Mouse (Mus musculus): ENCODE measurements around the gene Snx6. TPM values are rescaled to one million over a fixed set of nuclear protein-coding genes. Genes with fewer than 3 reads are reported as not detected.

Snx6 gene
- polyA plus RNA-seq, 1 experiment = 26.2 TPM

DNA sequence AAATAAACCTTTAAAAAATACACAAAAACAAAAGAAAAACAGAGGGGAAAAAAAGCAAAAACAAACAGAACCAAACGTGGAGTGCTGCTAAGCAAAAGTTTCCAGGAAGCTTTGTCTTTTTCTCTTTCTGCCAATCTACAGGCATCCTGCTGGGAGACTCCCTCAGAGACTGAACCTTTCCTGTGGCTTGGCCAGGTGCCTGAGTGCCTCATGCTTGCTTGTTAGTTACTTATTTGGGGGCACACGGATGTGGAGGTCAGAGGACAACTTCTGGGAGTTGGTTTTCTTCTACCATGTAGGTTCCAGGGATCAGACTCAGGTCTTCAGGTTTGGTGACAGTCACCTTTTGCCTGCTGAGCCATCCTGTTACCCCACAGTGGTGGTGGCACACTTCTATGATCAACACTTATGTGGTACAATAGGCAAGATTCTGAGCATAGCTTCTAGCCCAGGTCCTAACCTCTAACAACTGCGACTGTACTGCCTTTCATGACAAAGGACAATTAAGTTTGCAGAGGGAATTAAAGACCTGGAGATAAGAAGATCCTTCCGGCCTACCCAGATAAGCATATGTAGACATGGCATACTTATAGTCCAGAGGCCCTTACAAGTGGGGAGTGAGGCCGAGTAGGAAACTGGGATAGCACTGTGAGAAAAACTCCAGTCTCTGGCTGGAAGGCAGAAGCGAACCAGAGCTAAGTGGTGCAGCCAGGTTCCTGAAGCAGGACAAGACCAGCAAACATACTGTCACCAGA is 23.9 kb upstream of the Snx6 start:
- Histone ChIP-seq H3K79me2 (ENCODE audit: control insufficient read depth, insufficient read depth) (no peaks in the 10 kb centered on the region), H3K4me3 (no peak overlapping the region), H3K4me2 (ENCODE audit: low read depth) (no peak overlapping the region), H3K27me3 (ENCODE audit: control insufficient read depth, insufficient read depth, insufficient read length) (no peaks in the 10 kb centered on the region), H3ac (ENCODE audit: control insufficient read depth, insufficient read length) (no peak overlapping the region), H3K36me3 (ENCODE audit: control insufficient read depth, insufficient read depth) (no peaks in the 10 kb centered on the region)
- TF ChIP-seq MYOG (IDR thresholded peaks at IDR 0.05; ENCODE audit: control insufficient read depth in 1 of 3, insufficient read depth in 1 of 3, insufficient read length in 2 of 3, low read depth in 2 of 3) (no peak), REST (IDR thresholded peaks at IDR 0.05; ENCODE audit: insufficient read depth, insufficient read length) (no peak), TCF12 (IDR thresholded peaks at IDR 0.05; ENCODE audit: insufficient read depth, poor library complexity, severe bottlenecking) (no peak), TCF3 (IDR thresholded peaks at IDR 0.05; ENCODE audit: insufficient read length, low read depth) (no peak), POLR2AphosphoS2 (IDR thresholded peaks at IDR 0.05; ENCODE audit: insufficient read length, low read depth) (no peak), POLR2A (IDR thresholded peaks at IDR 0.05; ENCODE audit: insufficient read length, low read depth) (no peak), CEBPB (IDR thresholded peaks at IDR 0.05; ENCODE audit: insufficient read depth, poor library complexity, severe bottlenecking) (no peak), MAX (IDR thresholded peaks at IDR 0.05; ENCODE audit: low read depth) (no peak), USF1 (IDR thresholded peaks at IDR 0.05; ENCODE audit: low read depth) (no peak), E2F4 (IDR thresholded peaks at IDR 0.05; ENCODE audit: insufficient read depth) (no peak), SRF (IDR thresholded peaks at IDR 0.05; ENCODE audit: control insufficient read depth, insufficient read length, low read depth) (no peak), MYOD1 (IDR thresholded peaks at IDR 0.05; ENCODE audit: control insufficient read depth in 1 of 3, insufficient read length in 2 of 3, low read depth in 2 of 3) (no peak)

DNA sequence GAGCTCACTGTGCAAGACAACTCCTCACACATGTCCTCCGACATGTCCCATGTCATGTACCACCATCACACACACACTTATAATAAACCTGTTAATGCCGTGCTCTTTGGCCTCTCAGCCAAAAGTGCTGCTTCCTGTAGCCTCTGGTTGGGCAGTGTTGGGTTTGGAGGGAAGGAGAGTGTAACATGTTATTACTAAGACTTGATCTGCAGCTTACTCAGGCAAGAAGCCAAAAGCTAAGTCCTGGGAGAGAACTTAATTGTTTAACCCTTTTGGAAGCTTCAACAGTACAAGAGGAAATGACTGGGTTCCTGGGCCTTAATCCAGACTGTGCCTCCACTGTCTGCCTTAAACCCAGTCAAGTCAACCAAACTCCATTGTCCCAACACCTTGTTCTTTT is 14.6 kb upstream of the Snx6 start:
- Histone ChIP-seq H3K4me3 (no peak overlapping the region), H3K4me2 (ENCODE audit: low read depth) (no peak overlapping the region), H3K79me2 (ENCODE audit: control insufficient read depth, insufficient read depth) (no peaks in the 10 kb centered on the region), H3ac (ENCODE audit: control insufficient read depth, insufficient read length) (no peak overlapping the region), H3K27me3 (ENCODE audit: control insufficient read depth, insufficient read depth, insufficient read length) (no peaks in the 10 kb centered on the region), H3K36me3 (ENCODE audit: control insufficient read depth, insufficient read depth) (no peaks in the 10 kb centered on the region)
- TF ChIP-seq E2F4 (IDR thresholded peaks at IDR 0.05; ENCODE audit: insufficient read depth) (no peak), CEBPB (IDR thresholded peaks at IDR 0.05; ENCODE audit: insufficient read depth, poor library complexity, severe bottlenecking) (no peak), REST (IDR thresholded peaks at IDR 0.05; ENCODE audit: insufficient read depth, insufficient read length) (no peak)

DNA sequence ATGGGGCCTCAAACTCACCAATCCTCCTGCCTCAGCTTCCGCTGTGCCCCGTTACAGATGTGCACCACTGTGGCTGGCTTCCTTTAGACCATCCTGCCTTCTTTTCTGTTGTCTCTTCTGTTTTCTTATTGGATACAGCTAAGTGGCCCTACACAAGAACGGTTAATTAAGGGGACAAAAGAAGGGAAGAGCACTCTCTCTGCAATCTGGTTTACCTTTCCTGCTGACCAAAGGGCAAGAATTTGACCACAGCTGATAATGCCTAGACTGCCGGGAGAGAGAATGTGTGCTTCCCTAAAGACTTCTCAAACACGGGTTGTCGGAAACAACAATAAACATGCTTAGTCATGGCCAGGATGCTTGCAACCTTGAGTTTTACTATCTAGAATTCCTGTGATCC is 12.0 kb upstream of the Snx6 start:
- no peak overlapping the region for H3K4me2 ChIP-seq (ENCODE audit: low read depth)
- TF ChIP-seq SRF (IDR thresholded peaks at IDR 0.05; ENCODE audit: control insufficient read depth, insufficient read length, low read depth) (no peak), POLR2AphosphoS2 (IDR thresholded peaks at IDR 0.05; ENCODE audit: insufficient read length, low read depth) (no peak), CEBPB (IDR thresholded peaks at IDR 0.05; ENCODE audit: insufficient read depth, poor library complexity, severe bottlenecking) (no peak), REST (IDR thresholded peaks at IDR 0.05; ENCODE audit: insufficient read depth, insufficient read length) (no peak), POLR2A (IDR thresholded peaks at IDR 0.05; ENCODE audit: insufficient read length, low read depth) (no peak), MAX (IDR thresholded peaks at IDR 0.05; ENCODE audit: low read depth) (no peak), TCF3 (IDR thresholded peaks at IDR 0.05; ENCODE audit: insufficient read length, low read depth) (no peak), MYOD1 (IDR thresholded peaks at IDR 0.05; ENCODE audit: control insufficient read depth in 1 of 3, insufficient read length in 2 of 3, low read depth in 2 of 3) (no peak), E2F4 (IDR thresholded peaks at IDR 0.05; ENCODE audit: insufficient read depth) (no peak), TCF12 (IDR thresholded peaks at IDR 0.05; ENCODE audit: insufficient read depth, poor library complexity, severe bottlenecking) (no peak), USF1 (IDR thresholded peaks at IDR 0.05; ENCODE audit: low read depth) (no peak), MYOG (IDR thresholded peaks at IDR 0.05; ENCODE audit: control insufficient read depth in 1 of 3, insufficient read depth in 1 of 3, insufficient read length in 2 of 3, low read depth in 2 of 3) (no peak)
- no peaks in the 10 kb centered on the region for H3K79me2 ChIP-seq (ENCODE audit: control insufficient read depth, insufficient read depth)
- H3K27me3 ChIP-seq (ENCODE audit: control insufficient read depth, insufficient read depth, insufficient read length) = no peaks in the 10 kb centered on the region
- no peaks in the 10 kb centered on the region for H3K36me3 ChIP-seq (ENCODE audit: control insufficient read depth, insufficient read depth)
- no peak overlapping the region for H3K4me3 ChIP-seq
- H3ac ChIP-seq (ENCODE audit: control insufficient read depth, insufficient read length) = no peak overlapping the region

DNA sequence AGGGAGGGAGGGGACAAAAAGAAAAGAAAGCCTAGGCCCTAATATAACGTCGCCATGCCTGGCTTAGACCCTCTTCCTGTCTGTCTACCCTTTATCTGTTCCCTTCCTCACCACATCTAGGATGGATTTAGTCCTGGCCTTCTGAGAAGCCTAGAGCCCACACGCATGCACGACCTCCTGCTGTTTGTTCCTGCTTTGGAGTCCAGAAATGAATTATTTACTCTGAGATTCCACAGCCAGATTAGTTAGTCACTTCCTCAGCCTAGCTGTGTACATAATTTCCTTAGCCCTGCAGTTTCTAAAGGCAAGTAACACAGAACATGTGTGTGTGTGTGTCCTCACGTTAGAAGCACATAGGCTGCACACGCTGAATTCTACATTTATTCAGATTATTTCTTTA is 10.6 kb upstream of the Snx6 start:
- H3K27me3 ChIP-seq (ENCODE audit: control insufficient read depth, insufficient read depth, insufficient read length) = no peaks in the 10 kb centered on the region
- H3ac ChIP-seq (ENCODE audit: control insufficient read depth, insufficient read length) = no peak overlapping the region
- H3K4me2 ChIP-seq (ENCODE audit: low read depth) = no peak overlapping the region
- no peak overlapping the region for H3K4me3 ChIP-seq
- H3K36me3 ChIP-seq (ENCODE audit: control insufficient read depth, insufficient read depth) = no peaks in the 10 kb centered on the region
- TF ChIP-seq MYOG (IDR thresholded peaks at IDR 0.05; ENCODE audit: control insufficient read depth in 1 of 3, insufficient read depth in 1 of 3, insufficient read length in 2 of 3, low read depth in 2 of 3) (no peak), POLR2AphosphoS2 (IDR thresholded peaks at IDR 0.05; ENCODE audit: insufficient read length, low read depth) (no peak), MYOD1 (IDR thresholded peaks at IDR 0.05; ENCODE audit: control insufficient read depth in 1 of 3, insufficient read length in 2 of 3, low read depth in 2 of 3) (no peak), MAX (IDR thresholded peaks at IDR 0.05; ENCODE audit: low read depth) (no peak), SRF (IDR thresholded peaks at IDR 0.05; ENCODE audit: control insufficient read depth, insufficient read length, low read depth) (no peak), POLR2A (IDR thresholded peaks at IDR 0.05; ENCODE audit: insufficient read length, low read depth) (no peak), CEBPB (IDR thresholded peaks at IDR 0.05; ENCODE audit: insufficient read depth, poor library complexity, severe bottlenecking) (no peak), USF1 (IDR thresholded peaks at IDR 0.05; ENCODE audit: low read depth) (no peak), TCF3 (IDR thresholded peaks at IDR 0.05; ENCODE audit: insufficient read length, low read depth) (no peak), REST (IDR thresholded peaks at IDR 0.05; ENCODE audit: insufficient read depth, insufficient read length) (no peak), TCF12 (IDR thresholded peaks at IDR 0.05; ENCODE audit: insufficient read depth, poor library complexity, severe bottlenecking) (no peak), E2F4 (IDR thresholded peaks at IDR 0.05; ENCODE audit: insufficient read depth) (no peak)
- no peaks in the 10 kb centered on the region for H3K79me2 ChIP-seq (ENCODE audit: control insufficient read depth, insufficient read depth)
